Mouse (Mus musculus) small intestine, adult 2 months (tissue): ENCODE data around the gene Luzp1.

Experiments
- CTCF ChIP-seq: fragments of 200-500 bp; IDR thresholded peaks from 2 replicates; pipeline ENCODE4 v1.5.1; 2012; ENCODE audit warnings: low read depth, mild to moderate bottlenecking, control low read depth, inconsistent platforms, low read length, moderate library complexity, mixed read lengths; ENCODE audit not compliant: insufficient replicate concordance, insufficient read length; ENCODE audit errors: extremely low read depth
- POLR2A ChIP-seq: fragments of 200-500 bp; IDR thresholded peaks from 2 replicates; pipeline ENCODE4 v1.6.1; 2012; ENCODE audit warnings: low read depth, mild to moderate bottlenecking, control low read depth, inconsistent platforms, low read length, moderate library complexity

DNA sequence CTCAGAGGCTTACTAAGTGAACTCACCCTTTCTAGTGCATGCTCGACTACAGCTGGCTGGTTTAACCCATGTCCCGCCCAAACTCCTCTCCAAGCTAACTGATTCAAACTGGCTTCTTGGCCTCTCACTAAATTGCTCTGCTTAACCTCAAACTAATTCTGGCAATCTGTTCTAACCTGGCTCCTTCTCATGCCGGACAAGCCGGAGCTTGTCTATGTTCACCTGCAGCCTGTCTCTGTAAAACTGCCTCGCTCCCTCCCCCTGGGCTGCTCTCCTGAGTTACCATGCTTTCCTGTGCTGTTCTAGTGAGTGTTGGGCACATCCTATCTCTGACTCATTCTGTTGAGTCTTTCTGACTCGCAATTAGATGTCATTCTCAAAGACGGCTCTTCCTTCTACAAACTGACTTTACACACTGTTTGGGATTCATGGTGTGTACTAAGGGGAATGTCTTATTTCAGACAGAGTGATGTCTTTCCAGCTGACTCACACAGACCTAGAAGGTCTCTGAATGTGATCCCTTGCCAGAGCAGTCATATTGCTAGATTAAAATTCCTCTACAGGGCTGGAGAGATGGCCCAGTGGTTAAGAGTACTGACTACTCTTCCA lies 128.8 kb downstream of the Luzp1 start:
- no peak for TF ChIP-seq CTCF
- no peak for TF ChIP-seq POLR2A
